Mouse (Mus musculus) frontal cortex, adult 2 months (tissue): Measurements from ENCODE around the gene Ect2l. TPM values are rescaled to one million over a fixed set of nuclear protein-coding genes. Genes with fewer than 3 reads are reported as not detected.
"Not testable (repeated sequence)": the region's sequence is repeated elsewhere in the genome, so short reads cannot be mapped to it uniquely, and the experiment has no call there.

Experiments
- DNase-seq, 2 experiments: peaks; one replicate each; pipeline ENCODE4 v3.0.0; 2022; ENCODE audit warnings: low spot score in 1 of 2; ENCODE audit errors: extremely low spot score in 1 of 2
- polyA plus RNA-seq: library from polyadenylated mRNA; depleted of rRNA; stranded (reverse); fragments of >200 nt; gene quantifications from 2 replicates; pipeline ENCODE4 v1.2.3, GENCODE M21; 2012

Gene Ect2l
- polyA plus RNA-seq, 1 experiment = 0.42 TPM

DNA sequence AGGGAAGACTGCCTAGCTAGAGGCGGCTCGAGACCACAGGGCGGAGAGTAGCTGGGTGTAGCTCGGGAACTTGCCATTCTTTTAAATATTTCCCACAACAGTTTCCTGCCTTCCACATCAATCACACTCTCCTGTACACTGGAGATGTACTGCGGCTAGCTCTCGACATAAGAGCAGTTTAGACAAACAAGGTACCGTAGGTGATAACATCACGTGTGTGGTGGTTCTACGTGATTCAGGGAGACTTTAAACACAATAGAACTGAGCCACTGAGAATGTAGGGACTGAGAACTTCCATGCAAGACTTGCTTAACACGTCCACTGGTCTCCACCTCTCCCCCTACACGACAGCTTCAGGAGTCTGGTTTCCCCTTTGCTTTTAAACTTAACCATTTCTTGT is 17.5 kb downstream of the Ect2l start:
- DNase-seq = no peak

DNA sequence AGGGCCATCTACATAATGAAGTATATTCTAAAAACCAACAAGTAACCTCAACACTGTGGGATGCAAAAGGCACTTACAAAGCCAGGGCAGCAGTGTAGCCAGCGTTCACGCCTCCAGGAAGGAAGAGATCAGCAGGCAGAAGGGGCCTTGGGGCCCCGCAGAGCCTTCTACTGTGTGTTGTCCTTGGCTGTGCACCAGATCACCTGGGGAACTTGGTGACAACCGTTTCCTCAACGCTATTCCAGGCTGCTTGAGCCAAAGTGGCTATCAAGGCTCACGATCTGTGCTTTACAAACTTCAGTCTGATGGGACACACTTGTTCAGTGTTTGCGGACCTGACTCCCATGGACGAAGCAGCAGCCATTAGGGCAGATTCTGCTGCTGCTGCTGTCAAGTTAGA is 19.0 kb downstream of the Ect2l start:
- no peak for DNase-seq

DNA sequence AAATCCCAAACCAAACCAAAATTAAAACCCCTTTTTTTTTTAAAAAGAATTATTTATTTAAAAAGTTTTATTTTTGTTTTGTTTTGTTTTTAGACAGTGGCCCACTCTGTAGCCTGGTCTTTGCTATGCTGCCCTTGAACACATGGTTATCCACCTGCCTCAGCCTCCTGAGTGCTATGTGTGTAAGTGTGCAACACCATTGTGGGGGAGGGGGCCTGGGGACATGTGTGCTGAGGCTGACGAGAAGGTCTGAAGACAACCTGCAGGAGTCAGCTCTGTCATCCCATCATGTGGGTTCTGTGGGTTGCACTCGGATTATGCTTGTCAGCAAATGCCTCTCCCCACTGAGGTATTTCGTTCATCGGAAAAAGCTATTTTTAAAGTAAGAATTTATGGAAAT is 21.2 kb downstream of the Ect2l start:
- no peak for DNase-seq

DNA sequence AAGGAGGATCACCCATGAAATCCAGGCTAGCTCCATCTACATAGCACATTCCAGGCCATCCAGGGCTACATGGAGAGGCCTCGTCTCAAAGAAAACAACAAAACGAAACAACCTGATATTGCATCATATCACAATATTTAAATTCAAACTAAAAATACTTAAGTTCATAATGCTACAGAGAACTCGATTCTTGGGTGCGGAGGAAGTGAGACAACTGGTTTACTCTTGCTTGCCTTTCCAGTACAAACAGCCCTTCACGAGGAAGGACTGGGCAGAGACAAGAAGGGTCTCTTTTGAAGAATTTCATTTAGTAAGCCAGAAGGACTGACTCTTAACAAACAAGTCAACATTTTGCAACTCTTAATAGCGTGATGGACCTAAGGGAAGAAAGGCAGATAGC is 22.1 kb downstream of the Ect2l start:
- no peak for DNase-seq

DNA sequence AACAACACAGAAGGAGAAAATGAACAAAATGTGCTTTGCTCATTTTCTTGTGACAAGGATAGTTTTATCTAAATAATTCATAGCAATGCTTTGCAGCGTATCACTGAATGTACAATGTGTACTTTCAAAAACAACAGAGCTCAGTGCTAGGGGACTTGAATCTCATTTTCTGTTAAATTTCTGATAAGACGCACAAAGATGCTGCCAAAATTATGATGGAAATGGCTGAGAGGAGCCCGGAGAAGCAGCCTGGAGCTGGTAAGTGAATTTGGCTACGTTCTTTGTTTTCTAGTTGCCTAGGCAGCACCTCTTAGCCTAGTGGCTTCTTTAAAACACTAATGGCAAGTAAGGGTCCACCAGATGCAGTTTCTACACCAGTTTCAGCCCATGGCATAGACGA is 28.4 kb downstream of the Ect2l start:
- DNase-seq = no peak

DNA sequence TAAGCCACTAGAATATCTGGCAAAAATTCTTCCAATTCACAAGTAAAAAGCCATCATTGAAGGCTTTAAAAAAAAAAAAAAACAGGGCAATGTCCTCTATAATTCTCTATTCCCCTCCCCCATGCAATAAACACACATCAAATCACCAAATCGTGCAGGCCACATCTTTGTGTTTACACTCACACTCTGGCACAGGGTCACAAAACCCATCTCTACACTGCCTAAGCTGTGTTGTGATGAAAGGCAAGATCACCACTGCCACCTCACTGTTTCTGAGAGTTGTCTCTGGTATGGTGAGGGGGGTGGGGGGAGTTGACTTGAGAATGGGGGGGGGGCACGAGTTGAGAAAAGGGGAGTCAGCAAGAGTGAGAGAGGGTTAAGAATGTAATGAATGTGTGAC is 33.4 kb downstream of the Ect2l start:
- DNase-seq = no peak

DNA sequence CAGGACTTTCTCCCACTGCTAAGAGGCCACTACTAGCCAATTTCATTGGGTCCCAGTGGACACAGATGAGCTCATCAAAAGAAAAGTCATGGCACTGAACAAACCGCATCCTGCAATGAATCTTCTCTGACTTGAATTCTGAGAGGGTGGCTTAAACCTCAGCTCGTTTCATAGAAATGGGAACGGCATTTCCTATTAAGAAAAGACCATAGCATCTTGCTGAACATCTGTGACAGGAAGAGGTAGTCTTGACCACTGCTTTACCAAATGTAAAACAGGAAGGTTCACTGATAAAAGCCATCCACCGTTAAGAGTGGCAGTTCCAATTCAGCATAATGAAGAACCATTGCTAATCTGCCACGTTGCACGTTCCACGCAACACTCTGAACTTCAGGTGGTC is 34.0 kb downstream of the Ect2l start:
- DNase-seq = no peak

DNA sequence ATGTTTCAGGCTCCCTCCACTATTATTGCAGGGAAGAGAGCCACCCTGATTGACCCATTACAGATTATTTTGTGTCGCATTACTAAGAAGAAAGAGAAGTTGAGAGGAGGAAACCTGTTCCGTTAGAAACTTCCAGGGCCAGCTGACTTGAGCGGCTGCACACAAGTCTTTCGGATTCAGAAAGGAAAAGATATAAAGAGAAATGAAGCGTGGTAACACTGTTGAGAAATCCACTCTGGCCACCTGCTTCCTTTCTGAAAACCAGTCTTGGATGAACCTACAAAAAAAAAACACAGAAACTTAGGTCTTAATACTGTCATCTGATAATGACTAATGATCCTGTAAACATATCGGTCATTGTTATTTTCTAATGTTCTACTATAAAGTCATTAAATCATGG is 35.6 kb downstream of the Ect2l start:
- DNase-seq = no peak

DNA sequence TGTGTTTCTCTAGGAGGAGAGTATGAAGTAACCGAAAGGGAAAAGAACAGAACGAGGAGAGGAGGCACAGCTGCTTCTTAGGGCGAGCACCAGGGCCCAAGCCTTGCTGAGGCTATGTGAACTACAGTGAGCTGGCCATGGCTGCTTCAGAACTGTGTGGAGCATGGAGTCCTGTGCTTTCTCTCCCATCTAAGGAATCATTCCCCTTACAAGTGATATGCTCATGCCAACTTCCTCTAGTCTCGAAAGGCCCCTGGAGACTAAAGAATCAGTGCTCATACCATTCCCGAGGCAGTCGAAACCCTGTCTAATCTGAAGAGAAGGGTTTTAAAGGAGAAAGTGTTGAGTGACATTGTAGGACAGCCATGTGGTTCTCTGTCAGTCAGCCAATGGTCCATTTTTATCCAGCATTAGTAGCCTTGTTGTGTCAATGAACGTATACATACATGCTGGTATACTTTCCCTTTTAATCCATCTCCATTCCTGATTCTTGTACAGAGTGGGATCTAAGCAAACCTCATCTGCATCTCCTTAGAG is 48.2 kb downstream of the Ect2l start:
- DNase-seq = no peak

DNA sequence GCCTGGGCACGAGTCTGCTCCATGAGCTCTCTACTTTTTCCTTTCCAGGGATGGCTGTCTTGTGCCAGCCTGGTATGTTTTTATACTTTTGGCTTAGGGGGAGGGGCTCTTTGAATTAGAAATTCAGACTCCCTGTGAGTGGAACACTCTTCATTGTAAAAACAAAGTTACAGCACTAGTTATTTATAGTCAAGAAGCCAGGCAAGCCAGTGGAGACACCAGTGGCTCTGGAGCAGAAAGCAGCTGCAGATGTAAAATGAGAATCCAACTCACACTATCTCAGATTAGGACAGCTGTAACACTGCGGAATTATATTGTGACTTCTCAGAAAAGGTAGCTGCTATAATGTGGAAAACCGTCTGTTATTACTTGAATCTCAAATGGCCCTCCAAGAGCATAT is 63.5 kb downstream of the Ect2l start:
- DNase-seq = no peak

DNA sequence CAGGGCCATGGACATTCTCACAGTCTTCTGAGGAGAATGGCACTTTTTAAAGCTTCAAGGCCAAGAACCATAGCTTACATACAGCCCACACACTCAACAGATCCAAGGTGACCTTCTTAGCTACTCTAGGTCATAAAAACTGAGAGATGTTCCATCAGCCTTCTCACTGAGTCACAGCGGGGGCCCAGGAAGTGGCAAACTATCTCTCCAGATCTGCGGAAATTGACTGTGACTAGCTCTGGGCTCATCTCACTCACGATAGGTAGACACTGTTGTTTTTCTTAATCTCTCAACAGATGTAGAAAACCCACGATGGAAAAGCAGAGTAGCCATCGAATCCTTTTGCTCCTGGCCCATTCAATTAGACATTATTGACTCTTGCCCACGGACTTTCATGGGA is 68.5 kb downstream of the Ect2l start:
- no peak for DNase-seq

DNA sequence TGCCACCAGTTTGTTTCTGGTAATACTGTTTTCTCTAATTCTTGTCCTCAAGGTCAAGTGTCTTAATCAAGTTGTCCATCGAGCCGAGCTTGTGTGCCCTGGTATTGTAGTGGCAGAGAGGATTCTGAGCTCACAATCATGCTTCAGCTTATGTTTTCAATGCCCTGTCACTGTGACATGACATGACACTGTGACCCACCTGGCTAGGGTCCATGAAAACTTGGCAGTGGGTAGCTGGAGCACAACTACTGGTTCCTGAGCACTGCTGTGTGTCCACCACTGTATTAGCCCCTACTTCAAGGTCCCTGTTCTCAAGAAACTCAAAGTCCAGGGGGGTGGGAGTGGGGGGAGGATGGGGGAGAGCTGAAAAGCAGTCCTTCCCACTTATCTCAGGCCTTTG is 69.3 kb downstream of the Ect2l start:
- no peak for DNase-seq

DNA sequence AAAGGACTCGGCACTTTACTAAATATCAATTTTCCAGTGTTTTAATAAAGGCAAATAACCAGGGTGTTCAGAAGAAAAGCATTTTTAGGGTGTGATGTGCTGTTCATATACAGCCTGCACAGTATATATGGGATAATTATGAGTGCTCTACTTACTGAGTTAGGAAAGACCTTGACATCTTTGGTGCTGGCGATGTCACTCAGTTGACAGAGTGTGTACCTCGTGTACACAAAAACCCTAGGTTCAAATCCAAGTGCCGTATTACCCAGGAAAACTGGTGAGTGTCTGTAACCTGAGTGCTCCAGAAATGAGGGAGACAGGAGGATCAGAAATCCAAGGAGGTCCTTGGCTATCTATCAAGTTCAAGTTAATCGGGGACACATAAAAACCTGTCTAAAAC is 71.1 kb downstream of the Ect2l start:
- DNase-seq = no peak

DNA sequence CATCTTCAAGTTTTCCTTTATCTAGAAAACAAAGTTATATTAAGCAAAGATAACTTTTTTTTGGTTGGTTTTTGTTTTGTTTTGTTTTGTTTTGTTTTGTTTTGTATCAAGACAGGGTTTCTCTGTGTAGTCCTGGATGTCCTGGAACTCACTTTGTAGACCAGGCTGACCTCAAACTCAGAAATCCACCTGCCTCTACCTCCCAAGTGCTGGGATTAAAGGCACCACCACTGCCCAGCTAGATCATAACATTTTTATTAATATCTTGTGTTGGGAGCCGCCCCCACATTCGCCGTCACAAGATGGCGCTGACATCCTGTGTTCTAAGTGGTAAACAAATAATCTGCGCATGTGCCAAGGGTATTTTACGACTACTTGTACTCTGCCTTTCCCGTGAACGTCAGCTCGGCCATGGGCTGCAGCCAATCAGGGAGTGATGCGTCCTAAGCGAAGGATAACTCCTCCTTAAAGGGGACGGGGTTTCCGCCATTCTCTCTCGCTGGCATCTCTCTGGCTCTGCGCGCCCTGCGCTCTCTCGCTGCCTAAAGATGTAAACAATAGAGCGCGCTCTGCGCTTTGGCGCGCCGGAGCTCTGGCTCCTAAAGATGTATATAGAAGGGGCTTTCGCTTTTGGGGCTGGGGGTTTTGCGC is 71.7 kb downstream of the Ect2l start:
- DNase-seq = not testable (repeated sequence)

DNA sequence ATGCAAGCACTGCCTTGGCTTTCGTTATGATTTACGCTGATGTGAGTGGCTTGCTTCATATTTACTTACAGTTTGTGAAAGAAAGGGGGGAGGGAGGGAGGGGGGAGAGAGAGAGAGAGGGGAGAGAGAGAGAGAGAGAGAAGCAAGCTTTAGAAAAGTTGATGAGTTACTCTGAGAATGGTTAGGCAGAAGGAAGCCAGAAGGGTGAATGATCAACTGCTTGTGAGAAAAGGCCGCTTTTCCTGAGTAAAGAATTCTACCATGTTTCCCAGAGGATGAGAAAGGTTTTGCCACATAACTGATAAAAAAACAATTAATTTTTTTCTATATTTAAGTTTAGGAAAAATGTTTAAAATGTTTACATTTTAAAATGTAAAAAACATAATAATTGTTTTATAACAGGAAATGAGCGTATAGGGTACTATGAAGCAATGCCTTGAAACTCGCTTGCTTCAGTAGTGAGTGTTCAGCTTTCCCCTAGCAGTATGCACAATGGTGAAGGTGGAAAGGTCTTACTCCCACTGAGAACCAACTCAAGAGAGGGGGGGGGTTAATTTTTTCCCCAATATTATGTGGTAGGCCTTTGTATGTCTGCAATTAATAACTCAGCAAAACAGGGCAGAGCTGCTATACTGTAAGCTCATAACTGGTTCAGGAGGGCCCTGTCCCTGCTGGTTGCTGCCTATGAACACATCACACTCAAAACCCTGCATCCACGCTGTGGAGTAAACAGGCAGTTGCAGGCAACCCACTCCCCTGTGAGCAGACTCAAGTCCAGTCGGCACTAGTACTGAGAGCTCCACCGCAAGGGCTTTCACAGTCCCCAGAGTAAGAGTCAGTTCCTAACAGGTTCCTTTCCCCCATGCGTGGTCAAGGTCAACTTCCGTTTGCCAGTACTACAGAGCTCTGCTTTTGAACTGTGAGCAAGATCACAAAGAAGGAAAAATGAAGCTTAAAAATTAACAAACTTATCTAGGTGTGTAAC is 78.7 kb downstream of the Ect2l start:
- DNase-seq = no peak

DNA sequence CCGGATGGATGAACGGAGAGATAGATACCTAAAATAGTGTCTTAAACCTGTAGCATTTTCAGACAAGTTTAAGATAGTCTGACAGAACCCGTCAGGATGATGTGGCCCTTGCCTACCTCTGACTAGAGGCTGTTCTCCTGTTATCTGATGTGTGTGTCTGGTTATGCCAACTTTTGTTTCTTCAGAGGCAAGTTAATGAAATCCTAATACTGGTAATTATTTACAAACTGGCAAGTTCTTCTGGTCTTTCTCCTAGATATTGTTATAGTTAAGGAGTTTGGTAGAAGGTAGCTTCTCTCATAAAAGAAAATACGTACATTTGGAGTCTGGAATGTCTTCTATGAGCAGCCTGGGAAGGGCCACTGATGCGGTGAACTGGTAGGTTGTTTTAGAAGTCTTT is 80.4 kb downstream of the Ect2l start:
- DNase-seq = no peak

DNA sequence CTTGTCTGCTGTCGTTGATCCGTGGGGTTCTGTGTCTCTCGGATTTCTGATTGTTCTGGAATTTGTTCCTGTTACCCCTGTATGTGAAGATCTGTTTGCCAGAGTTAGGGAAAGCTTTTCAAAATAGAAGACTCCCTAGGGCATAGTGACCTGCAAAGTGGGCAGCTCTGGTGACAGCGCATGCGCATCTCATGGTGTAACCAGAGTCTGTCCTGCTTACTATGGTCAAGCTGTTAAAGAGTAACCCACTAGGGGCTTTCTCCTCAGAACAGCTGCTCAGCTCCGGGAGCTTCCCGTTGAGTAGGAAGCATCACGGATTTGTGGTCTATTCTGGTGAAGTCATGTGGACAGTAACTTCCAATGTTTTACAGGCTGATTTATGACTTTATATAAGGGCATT is 92.4 kb downstream of the Ect2l start:
- DNase-seq = no peak

DNA sequence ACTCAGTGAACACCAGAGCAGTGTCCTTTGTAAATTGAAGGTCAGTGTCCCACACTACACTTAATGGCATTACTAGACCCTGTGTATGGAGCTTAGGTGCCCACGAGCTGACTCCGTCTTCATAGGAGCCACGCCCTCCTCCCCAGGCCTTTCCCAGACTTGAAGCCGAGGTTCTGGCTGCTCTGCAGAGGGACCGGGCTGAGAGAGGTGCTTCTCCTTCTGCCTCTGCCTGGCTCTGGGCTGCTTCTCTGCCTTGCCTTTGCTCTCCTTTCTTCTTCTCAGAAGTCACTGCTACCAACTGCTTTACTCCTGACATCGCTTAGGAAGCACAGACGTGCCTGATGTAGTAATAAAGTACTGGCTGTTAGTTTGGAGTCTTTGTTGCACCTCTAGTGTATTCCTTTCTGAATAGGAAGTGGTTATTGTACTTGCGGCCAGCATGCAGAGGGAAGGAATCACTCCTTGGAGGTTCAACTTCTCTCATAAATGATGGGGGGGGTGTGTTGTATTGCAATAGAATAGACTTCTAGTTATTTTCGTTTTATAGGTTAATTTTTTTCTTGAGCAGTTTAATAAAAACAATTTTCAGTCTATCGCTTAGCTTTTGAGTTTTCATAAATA is 97.1 kb downstream of the Ect2l start:
- no peak for DNase-seq

DNA sequence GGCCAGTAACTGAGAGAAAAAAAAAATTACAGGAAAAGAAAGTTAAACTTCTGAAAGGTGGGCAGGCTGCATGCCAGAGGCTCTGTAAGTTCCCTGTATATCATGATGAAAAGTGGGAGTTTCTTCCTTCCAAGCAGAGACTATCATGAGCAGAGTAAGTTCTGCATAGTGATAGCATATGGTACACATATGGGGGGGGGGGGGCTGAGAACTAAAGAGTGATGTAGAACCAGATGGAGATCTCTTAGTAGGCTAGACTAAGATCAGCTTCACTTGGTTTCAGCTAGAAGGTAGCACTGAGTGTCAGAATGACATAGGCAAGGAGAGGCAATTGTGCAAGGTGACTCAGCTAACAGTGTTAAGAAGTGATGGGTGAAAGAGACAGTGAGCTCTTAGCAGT is 99.8 kb downstream of the Ect2l start:
- no peak for DNase-seq

DNA sequence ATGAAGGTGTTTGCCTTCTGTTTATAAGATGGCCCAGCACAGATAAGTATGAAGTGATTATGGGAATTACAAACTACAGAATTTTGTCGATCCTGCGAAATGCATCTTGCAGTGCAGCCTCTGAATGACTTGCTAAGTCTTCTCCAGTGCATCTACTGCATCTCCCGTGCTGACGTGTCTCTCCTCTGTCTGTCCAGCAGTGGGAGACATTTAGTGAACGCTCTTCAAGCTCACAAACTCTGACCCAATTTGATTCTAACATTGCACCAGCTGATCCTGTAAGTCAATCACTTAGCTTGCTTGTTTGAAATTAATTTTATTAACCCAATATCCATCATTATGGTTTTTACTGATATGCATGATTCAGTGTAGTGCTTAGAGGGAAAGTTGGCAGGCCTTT is 103.2 kb downstream of the Ect2l start:
- no peak for DNase-seq

DNA sequence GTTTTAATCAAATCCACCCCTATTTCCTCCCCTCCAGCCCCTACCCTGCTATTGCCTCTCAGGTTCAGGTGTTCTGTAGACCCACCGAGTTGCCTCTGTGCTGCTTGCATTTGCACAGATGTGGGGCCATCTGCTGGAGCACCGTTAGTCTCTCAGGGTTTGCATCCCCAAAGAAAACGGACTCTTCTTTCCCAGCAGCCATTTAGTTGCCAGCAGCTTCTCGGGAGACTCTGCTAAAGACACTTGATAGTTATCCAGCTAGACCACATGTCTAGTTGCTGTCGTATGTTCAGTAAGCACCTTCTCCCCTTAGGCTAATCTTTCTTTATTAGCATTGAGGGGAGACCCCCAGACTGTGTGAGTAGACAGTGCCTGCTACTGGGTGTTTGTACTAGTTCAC is 108.5 kb downstream of the Ect2l start:
- no peak for DNase-seq
